Mouse (Mus musculus): ENCODE measurements around the gene Clip1.

- no peak for TF ChIP-seq EP300 (IDR thresholded peaks at IDR 0.05; ENCODE audit: low read depth)
- peak; percentile 90 for TF ChIP-seq CTCF (IDR thresholded peaks at IDR 0.05; ENCODE audit: low read depth)
Measured at GRCm38 (mm10) chr5:123699198-123699597, 14.8 kb upstream of the Clip1 start.
